Mouse (Mus musculus): ENCODE data around the gene Atp9a. TPM values are rescaled to one million over a fixed set of nuclear protein-coding genes. Genes with fewer than 3 reads are reported as not detected.

Atp9a gene
- polyA plus RNA-seq, 1 experiment from 2014 or later, result 11.4 TPM

- Histone ChIP-seq H3K36me3 (ENCODE audit: control insufficient read depth, insufficient read depth) (peaks cover 6% of the 10 kb centered on the region; the same call in 1 of the 2 replicates), H3K9me3 (replicated peaks; ENCODE audit: control insufficient read depth, low read length) (no peaks in the 10 kb centered on the region), H3K27ac (ENCODE audit: low read length) (no peak overlapping the region), H3K4me3 (ENCODE audit: low read length) (no peak overlapping the region), H3K4me2 (ENCODE audit: low read depth, low read length) (no peak overlapping the region), H3K27me3 (ENCODE audit: control insufficient read depth, insufficient read depth, low read length) (0 out of 2 replicates have a peak, but pooled peaks cover 2% of the 10 kb centered on the region), H3K9ac (ENCODE audit: low read length) (no peak overlapping the region), H3K4me1 (ENCODE audit: control insufficient read depth, insufficient read depth, low read length) (no peaks in the 10 kb centered on the region)
- ATAC-seq (replicated peaks; ENCODE audit: extremely low read depth, insufficient read depth, low FRiP score), result no peak
- WGBS, result 67% methylated on average over 8 of the region's 8 CpGs
Observed at GRCm38 (mm10) chr2:168648171-168648570, 94.0 kb downstream of the Atp9a start.

GRCm38 (mm10) chr2:168644855-168645254 lies 97.4 kb downstream of the Atp9a start:
- 88% methylated on average over 6 of the region's 6 CpGs for WGBS
- Histone ChIP-seq H3K9me3 (replicated peaks; ENCODE audit: control insufficient read depth, low read length) (no peaks in the 10 kb centered on the region), H3K27ac (ENCODE audit: low read length) (no peak overlapping the region), H3K36me3 (ENCODE audit: control insufficient read depth, insufficient read depth) (peaks cover 13% of the 10 kb centered on the region; the same call in 1 of the 2 replicates), H3K4me2 (ENCODE audit: low read depth, low read length) (no peak overlapping the region), H3K9ac (ENCODE audit: low read length) (no peak overlapping the region), H3K4me1 (ENCODE audit: control insufficient read depth, insufficient read depth, low read length) (no peaks in the 10 kb centered on the region), H3K4me3 (ENCODE audit: low read length) (no peak overlapping the region), H3K27me3 (ENCODE audit: control insufficient read depth, insufficient read depth, low read length) (peaks cover 7% of the 10 kb centered on the region)
- no peak for ATAC-seq (replicated peaks; ENCODE audit: extremely low read depth, insufficient read depth, low FRiP score)

- Histone ChIP-seq H3K36me3 (ENCODE audit: control insufficient read depth, insufficient read depth) (peaks cover 13% of the 10 kb centered on the region; the same call in 1 of the 2 replicates), H3K4me1 (ENCODE audit: control insufficient read depth, insufficient read depth, low read length) (no peaks in the 10 kb centered on the region), H3K9me3 (replicated peaks; ENCODE audit: control insufficient read depth, low read length) (no peaks in the 10 kb centered on the region), H3K4me3 (ENCODE audit: low read length) (no peak overlapping the region), H3K4me2 (ENCODE audit: low read depth, low read length) (no peak overlapping the region), H3K27ac (ENCODE audit: low read length) (no peak overlapping the region), H3K27me3 (ENCODE audit: control insufficient read depth, insufficient read depth, low read length) (peaks cover 13% of the 10 kb centered on the region), H3K9ac (ENCODE audit: low read length) (no peak overlapping the region)
- ATAC-seq (replicated peaks; ENCODE audit: extremely low read depth, insufficient read depth, low FRiP score), result no peak
- 90% methylated on average over 20 of the region's 20 CpGs for WGBS
Observed at GRCm38 (mm10) chr2:168643524-168644177, 98.6 kb downstream of the Atp9a start.

GRCm38 (mm10) chr2:168642187-168642586 lies 100.0 kb downstream of the Atp9a start:
- Histone ChIP-seq H3K36me3 (ENCODE audit: control insufficient read depth, insufficient read depth) (peaks cover 13% of the 10 kb centered on the region; the same call in 1 of the 2 replicates), H3K9me3 (replicated peaks; ENCODE audit: control insufficient read depth, low read length) (no peaks in the 10 kb centered on the region), H3K4me1 (ENCODE audit: control insufficient read depth, insufficient read depth, low read length) (no peaks in the 10 kb centered on the region), H3K4me3 (ENCODE audit: low read length) (no peak overlapping the region), H3K4me2 (ENCODE audit: low read depth, low read length) (no peak overlapping the region), H3K27me3 (ENCODE audit: control insufficient read depth, insufficient read depth, low read length) (peaks cover 23% of the 10 kb centered on the region), H3K27ac (ENCODE audit: low read length) (no peak overlapping the region), H3K9ac (ENCODE audit: low read length) (no peak overlapping the region)
- 89% methylated on average over 11 of the region's 11 CpGs for WGBS
- no peak for ATAC-seq (replicated peaks; ENCODE audit: extremely low read depth, insufficient read depth, low FRiP score)

- Histone ChIP-seq H3K4me2 (ENCODE audit: low read depth, low read length) (no peak overlapping the region), H3K27me3 (ENCODE audit: control insufficient read depth, insufficient read depth, low read length) (peaks cover 33% of the 10 kb centered on the region), H3K27ac (ENCODE audit: low read length) (no peak overlapping the region), H3K4me3 (ENCODE audit: low read length) (no peak overlapping the region), H3K9me3 (replicated peaks; ENCODE audit: control insufficient read depth, low read length) (no peaks in the 10 kb centered on the region), H3K36me3 (ENCODE audit: control insufficient read depth, insufficient read depth) (peaks cover 11% of the 10 kb centered on the region; the same call in 1 of the 2 replicates), H3K9ac (ENCODE audit: low read length) (no peak overlapping the region), H3K4me1 (ENCODE audit: control insufficient read depth, insufficient read depth, low read length) (no peaks in the 10 kb centered on the region)
- 94% methylated on average over 9 of the region's 9 CpGs for WGBS
- ATAC-seq (replicated peaks; ENCODE audit: extremely low read depth, insufficient read depth, low FRiP score), result no peak
Observed at GRCm38 (mm10) chr2:168640460-168640859, 101.7 kb downstream of the Atp9a start.

GRCm38 (mm10) chr2:168634881-168635280 lies 107.3 kb downstream of the Atp9a start:
- no peak overlapping the region for H3K4me3 ChIP-seq (ENCODE audit: low read length)
- peaks cover 43% of the 10 kb centered on the region for H3K27me3 ChIP-seq (ENCODE audit: control insufficient read depth, insufficient read depth, low read length)
- 75% methylated on average over 7 of the region's 7 CpGs for WGBS
- no peaks in the 10 kb centered on the region for H3K36me3 ChIP-seq (ENCODE audit: control insufficient read depth, insufficient read depth)
- H3K9ac ChIP-seq (ENCODE audit: low read length), result no peak overlapping the region
- H3K4me1 ChIP-seq (ENCODE audit: control insufficient read depth, insufficient read depth, low read length), result peaks cover 21% of the 10 kb centered on the region
- no peaks in the 10 kb centered on the region for H3K9me3 ChIP-seq (replicated peaks; ENCODE audit: control insufficient read depth, low read length)
- no peak overlapping the region for H3K4me2 ChIP-seq (ENCODE audit: low read depth, low read length)
- no peak for ATAC-seq (replicated peaks; ENCODE audit: extremely low read depth, insufficient read depth, low FRiP score)
- no peak overlapping the region for H3K27ac ChIP-seq (ENCODE audit: low read length)

GRCm38 (mm10) chr2:168633301-168633816 lies 108.8 kb downstream of the Atp9a start:
- peak; percentile 74 for ATAC-seq (replicated peaks; ENCODE audit: extremely low read depth, insufficient read depth, low FRiP score)
- H3K4me3 ChIP-seq (ENCODE audit: low read length), result peak overlapping the region; percentile 9; the same call in 1 of the 2 replicates
- WGBS, result 13% methylated on average over 14 of the region's 14 CpGs
- peaks cover 21% of the 10 kb centered on the region for H3K4me1 ChIP-seq (ENCODE audit: control insufficient read depth, insufficient read depth, low read length)
- peaks cover 42% of the 10 kb centered on the region for H3K27me3 ChIP-seq (ENCODE audit: control insufficient read depth, insufficient read depth, low read length)
- H3K36me3 ChIP-seq (ENCODE audit: control insufficient read depth, insufficient read depth), result no peaks in the 10 kb centered on the region
- 0 out of 2 replicates have a peak overlapping the region, but pooled peaks have one; percentile 26 for H3K27ac ChIP-seq (ENCODE audit: low read length)
- no peak overlapping the region for H3K9ac ChIP-seq (ENCODE audit: low read length)
- no peaks in the 10 kb centered on the region for H3K9me3 ChIP-seq (replicated peaks; ENCODE audit: control insufficient read depth, low read length)
- peak overlapping the region; percentile 40 for H3K4me2 ChIP-seq (ENCODE audit: low read depth, low read length)

GRCm38 (mm10) chr2:168632543-168632942 lies 109.7 kb downstream of the Atp9a start:
- Histone ChIP-seq H3K4me2 (ENCODE audit: low read depth, low read length) (no peak overlapping the region), H3K27ac (ENCODE audit: low read length) (no peak overlapping the region), H3K9me3 (replicated peaks; ENCODE audit: control insufficient read depth, low read length) (no peaks in the 10 kb centered on the region), H3K9ac (ENCODE audit: low read length) (no peak overlapping the region), H3K4me1 (ENCODE audit: control insufficient read depth, insufficient read depth, low read length) (peaks cover 21% of the 10 kb centered on the region), H3K4me3 (ENCODE audit: low read length) (no peak overlapping the region), H3K27me3 (ENCODE audit: control insufficient read depth, insufficient read depth, low read length) (peaks cover 34% of the 10 kb centered on the region), H3K36me3 (ENCODE audit: control insufficient read depth, insufficient read depth) (no peaks in the 10 kb centered on the region)
- 61% methylated on average over 6 of the region's 6 CpGs for WGBS
- no peak for ATAC-seq (replicated peaks; ENCODE audit: extremely low read depth, insufficient read depth, low FRiP score)

- Histone ChIP-seq H3K27ac (ENCODE audit: low read length) (no peak overlapping the region), H3K9ac (ENCODE audit: low read length) (no peak overlapping the region), H3K27me3 (ENCODE audit: control insufficient read depth, insufficient read depth, low read length) (peaks cover 10% of the 10 kb centered on the region), H3K9me3 (replicated peaks; ENCODE audit: control insufficient read depth, low read length) (peaks cover 9% of the 10 kb centered on the region), H3K4me3 (ENCODE audit: low read length) (no peak overlapping the region), H3K4me2 (ENCODE audit: low read depth, low read length) (no peak overlapping the region), H3K4me1 (ENCODE audit: control insufficient read depth, insufficient read depth, low read length) (peaks cover 11% of the 10 kb centered on the region), H3K36me3 (ENCODE audit: control insufficient read depth, insufficient read depth) (no peaks in the 10 kb centered on the region)
- WGBS, result 26% methylated on average over 8 of the region's 8 CpGs
- ATAC-seq (replicated peaks; ENCODE audit: extremely low read depth, insufficient read depth, low FRiP score), result 0 out of 2 replicates have a peak, but pooled peaks have one; percentile 64
Observed at GRCm38 (mm10) chr2:168628787-168629186, 113.4 kb downstream of the Atp9a start.
